Mouse (Mus musculus): Measurements from ENCODE around the gene Otub2. TPM values are rescaled to one million over a fixed set of nuclear protein-coding genes. Genes with fewer than 3 reads are reported as not detected.
A peak's percentile ranks its signal among the peaks of the same experiment; 100 is the strongest.

The Otub2 gene
- polyA plus RNA-seq, 1 experiment from 2014 or later: 8.2 TPM

DNA sequence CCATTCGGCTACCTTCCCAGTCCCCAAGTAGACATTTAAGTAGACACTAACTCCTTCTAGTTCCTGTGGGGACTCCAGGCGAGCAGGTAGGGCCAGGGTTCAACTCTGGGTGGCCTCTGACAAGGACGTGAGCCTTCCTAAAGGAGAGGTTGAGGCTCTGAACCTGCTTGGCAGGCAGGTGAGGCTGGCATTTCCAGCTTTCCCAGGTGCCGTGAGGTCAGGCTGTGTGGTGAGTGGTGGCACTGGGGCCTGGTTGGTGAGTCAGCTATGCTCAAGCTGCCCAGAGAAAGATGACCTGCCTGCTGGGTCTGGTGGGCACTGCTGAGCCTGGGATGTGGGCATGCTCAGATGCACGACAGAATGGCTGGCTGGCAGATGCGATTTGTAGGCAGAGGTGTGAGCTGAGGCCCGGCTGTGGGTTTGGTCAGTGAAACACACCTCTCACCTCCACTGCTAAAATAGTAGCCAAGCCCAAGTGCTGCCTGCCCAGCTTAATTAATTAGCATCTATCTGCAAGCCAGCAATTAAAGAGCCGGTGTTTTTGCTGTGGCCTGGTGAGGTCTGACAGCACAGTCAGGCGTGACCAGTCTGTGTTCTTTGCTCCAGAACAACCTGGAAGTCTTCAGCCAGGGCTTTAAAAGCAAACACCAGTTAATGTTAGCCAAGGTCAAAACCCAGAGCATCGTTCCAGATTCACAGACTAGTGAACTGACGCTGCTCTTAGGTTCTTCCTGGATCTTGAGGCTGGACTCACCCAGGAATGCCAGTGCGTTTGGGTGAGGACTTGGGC lies 7.2 kb downstream of the Otub2 start:
- DNase-seq (no peak), ATAC-seq (no peak)
- no peaks in the 10 kb centered on the region for H3K9me3 ChIP-seq (ENCODE audit: low read length)
- peaks cover 34% of the 10 kb centered on the region for H3K4me1 ChIP-seq (ENCODE audit: insufficient read depth)
- TF ChIP-seq CTCF (IDR thresholded peaks at IDR 0.05; ENCODE audit: low read depth) (no peak), EP300 (IDR thresholded peaks at IDR 0.05; ENCODE audit: low read depth) (no peak)
- peak overlapping the region; percentile 34 for H3K9ac ChIP-seq (replicated peaks)
- 0 out of 2 replicates have a peak overlapping the region, but pooled peaks have one; percentile 14 for H3K4me2 ChIP-seq (ENCODE audit: low read depth, low read length)
- H3K27ac ChIP-seq (ENCODE audit: low read depth): peak overlapping the region; percentile 74
- peaks cover 17% of the 10 kb centered on the region for H3K36me3 ChIP-seq (replicated peaks; ENCODE audit: insufficient read depth, low read length)
- no peak overlapping the region for H3K4me3 ChIP-seq (ENCODE audit: low read depth, low read length)
- WGBS (ENCODE audit: insufficient replicate concordance): 74% methylated on average over 12 of the region's 12 CpGs
- H3K27me3 ChIP-seq (ENCODE audit: insufficient read depth, low read length): no peaks in the 10 kb centered on the region

GRCm38 (mm10) chr12:103396751-103397150 lies 8.3 kb downstream of the Otub2 start:
- Histone ChIP-seq H3K4me1 (ENCODE audit: insufficient read depth) (peaks cover 31% of the 10 kb centered on the region), H3K9me3 (ENCODE audit: low read length) (no peaks in the 10 kb centered on the region), H3K4me2 (ENCODE audit: low read depth, low read length) (no peak overlapping the region), H3K36me3 (replicated peaks; ENCODE audit: insufficient read depth, low read length) (peaks cover 26% of the 10 kb centered on the region), H3K27ac (ENCODE audit: low read depth) (peak overlapping the region; percentile 74), H3K4me3 (ENCODE audit: low read depth, low read length) (no peak overlapping the region), H3K9ac (replicated peaks) (no peak overlapping the region), H3K27me3 (ENCODE audit: insufficient read depth, low read length) (no peaks in the 10 kb centered on the region)
- ATAC-seq: no peak
- no peak for DNase-seq
- 73% methylated on average over 7 of the region's 7 CpGs for WGBS (ENCODE audit: insufficient replicate concordance)
- TF ChIP-seq CTCF (IDR thresholded peaks at IDR 0.05; ENCODE audit: low read depth): no peak
- no peak for TF ChIP-seq EP300 (IDR thresholded peaks at IDR 0.05; ENCODE audit: low read depth)

DNA sequence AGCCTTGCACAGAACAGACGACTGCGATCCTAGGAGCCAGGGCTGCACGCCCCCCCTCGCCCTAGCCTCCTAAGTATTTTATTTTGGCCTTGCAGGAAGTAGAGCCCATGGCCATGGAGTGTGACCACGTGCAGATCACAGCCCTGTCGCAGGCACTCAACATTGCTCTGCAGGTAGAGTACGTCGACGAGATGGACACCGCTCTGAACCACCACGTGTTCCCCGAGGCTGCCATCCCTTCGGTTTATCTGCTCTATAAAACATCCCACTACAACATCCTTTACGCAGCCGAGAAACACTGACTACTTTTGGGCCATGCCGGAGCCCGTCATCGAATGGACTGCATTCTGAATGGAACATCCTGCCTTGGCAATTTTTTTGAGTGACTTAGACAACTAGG lies 15.6 kb downstream of the Otub2 start:
- H3K4me3 ChIP-seq (ENCODE audit: low read depth, low read length): no peak overlapping the region
- H3K27ac ChIP-seq (ENCODE audit: low read depth): no peak overlapping the region
- 89% methylated on average over 18 of the region's 18 CpGs for WGBS (ENCODE audit: insufficient replicate concordance)
- TF ChIP-seq CTCF (IDR thresholded peaks at IDR 0.05; ENCODE audit: low read depth): no peak
- TF ChIP-seq EP300 (IDR thresholded peaks at IDR 0.05; ENCODE audit: low read depth): no peak
- DNase-seq (no peak), ATAC-seq (no peak)
- H3K36me3 ChIP-seq (replicated peaks; ENCODE audit: insufficient read depth, low read length): peaks cover 89% of the 10 kb centered on the region
- no peaks in the 10 kb centered on the region for H3K4me1 ChIP-seq (ENCODE audit: insufficient read depth)
- no peaks in the 10 kb centered on the region for H3K27me3 ChIP-seq (ENCODE audit: insufficient read depth, low read length)
- H3K4me2 ChIP-seq (ENCODE audit: low read depth, low read length): no peak overlapping the region
- no peak overlapping the region for H3K9ac ChIP-seq (replicated peaks)
- H3K9me3 ChIP-seq (ENCODE audit: low read length): no peaks in the 10 kb centered on the region

- Histone ChIP-seq H3K4me2 (ENCODE audit: low read depth, low read length) (no peak within 1 kb of the TSS), H3K9ac (replicated peaks) (no peak within 1 kb of the TSS), H3K9me3 (ENCODE audit: low read length) (no peaks in the 10 kb centered on the region), H3K27me3 (ENCODE audit: insufficient read depth, low read length) (no peaks in the 10 kb centered on the region), H3K36me3 (replicated peaks; ENCODE audit: insufficient read depth, low read length) (peaks cover 97% of the 10 kb centered on the region), H3K4me3 (ENCODE audit: low read depth, low read length) (no peak within 1 kb of the TSS), H3K4me1 (ENCODE audit: insufficient read depth) (no peaks in the 10 kb centered on the region), H3K27ac (ENCODE audit: low read depth) (no peak within 1 kb of the TSS)
- ATAC-seq (no peak), DNase-seq (no peak)
- 90% methylated on average over 4 of the region's 4 CpGs for WGBS (ENCODE audit: insufficient replicate concordance)
- TF ChIP-seq CTCF (IDR thresholded peaks at IDR 0.05; ENCODE audit: low read depth) (no peak), EP300 (IDR thresholded peaks at IDR 0.05; ENCODE audit: low read depth) (no peak)
These were observed 19.2 kb downstream of the Otub2 start, which contains the start of gene 9330161L09Rik for GRCm38 (mm10) chr12:103407720-103408119. 9330161L09Rik (minus strand) TSS chr12:103407820.

GRCm38 (mm10) chr12:103408144-103408543 lies 19.7 kb downstream of the Otub2 start:
- Histone ChIP-seq H3K36me3 (replicated peaks; ENCODE audit: insufficient read depth, low read length) (peaks cover 94% of the 10 kb centered on the region), H3K9me3 (ENCODE audit: low read length) (no peaks in the 10 kb centered on the region), H3K9ac (replicated peaks) (no peak overlapping the region), H3K4me3 (ENCODE audit: low read depth, low read length) (no peak overlapping the region), H3K27ac (ENCODE audit: low read depth) (no peak overlapping the region), H3K4me2 (ENCODE audit: low read depth, low read length) (no peak overlapping the region), H3K27me3 (ENCODE audit: insufficient read depth, low read length) (no peaks in the 10 kb centered on the region), H3K4me1 (ENCODE audit: insufficient read depth) (no peaks in the 10 kb centered on the region)
- TF ChIP-seq EP300 (IDR thresholded peaks at IDR 0.05; ENCODE audit: low read depth): no peak
- TF ChIP-seq CTCF (IDR thresholded peaks at IDR 0.05; ENCODE audit: low read depth): no peak
- 93% methylated on average over 10 of the region's 10 CpGs for WGBS (ENCODE audit: insufficient replicate concordance)
- ATAC-seq (no peak), DNase-seq (no peak)

DNA sequence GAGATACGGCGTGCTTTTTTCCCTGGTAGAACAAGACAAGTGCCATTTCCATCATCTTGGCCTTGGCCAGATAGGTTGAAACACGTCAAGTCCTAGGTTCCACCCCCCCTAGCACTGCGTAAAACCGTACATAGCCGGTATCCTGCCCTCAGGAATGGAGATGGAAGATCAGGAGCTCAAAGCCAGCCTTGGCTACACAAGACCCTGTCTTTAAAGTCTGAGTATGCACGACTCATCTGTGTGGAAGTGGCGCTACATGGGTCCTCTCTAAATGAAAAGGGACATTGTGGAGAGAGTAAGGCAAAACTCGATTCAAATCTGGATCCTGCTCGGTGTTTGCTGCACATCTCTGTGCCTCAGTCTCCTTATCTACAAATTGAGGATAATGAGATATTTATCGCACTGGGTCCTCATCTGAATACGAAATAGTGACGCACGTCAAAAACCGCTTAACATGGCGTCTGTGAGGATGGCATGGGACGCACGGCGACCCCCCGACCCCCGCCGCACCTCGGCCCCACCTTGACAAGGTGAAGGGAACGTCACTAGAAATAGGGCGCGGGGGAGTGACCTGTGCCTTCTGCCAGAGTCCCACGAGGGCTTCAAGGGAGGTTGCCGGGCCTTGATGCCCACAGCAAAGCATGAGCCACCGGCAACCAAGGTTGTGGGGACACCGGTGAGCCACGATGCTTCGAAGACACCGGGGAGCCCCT lies 36.7 kb downstream of the Otub2 start:
- 8% methylated on average over 33 of the region's 33 CpGs for WGBS (ENCODE audit: insufficient replicate concordance)
- Histone ChIP-seq H3K4me3 (ENCODE audit: low read depth, low read length) (peak overlapping the region; percentile 94), H3K4me2 (ENCODE audit: low read depth, low read length) (peak overlapping the region; percentile 82), H3K4me1 (ENCODE audit: insufficient read depth) (peaks cover 22% of the 10 kb centered on the region), H3K36me3 (replicated peaks; ENCODE audit: insufficient read depth, low read length) (peaks cover 20% of the 10 kb centered on the region), H3K27ac (ENCODE audit: low read depth) (peak overlapping the region; percentile 82), H3K9ac (replicated peaks) (peak overlapping the region; percentile 93), H3K9me3 (ENCODE audit: low read length) (no peaks in the 10 kb centered on the region), H3K27me3 (ENCODE audit: insufficient read depth, low read length) (no peaks in the 10 kb centered on the region)
- ATAC-seq (peak; percentile 20), DNase-seq (no peak)
- TF ChIP-seq CTCF (IDR thresholded peaks at IDR 0.05; ENCODE audit: low read depth) (no peak), EP300 (IDR thresholded peaks at IDR 0.05; ENCODE audit: low read depth) (no peak)
